Mouse (Mus musculus) E14TG2a.4 (cell line): ENCODE measurements around the gene Mab21l3.

Experiments
- H3K27me3 ChIP-seq: 2 replicates; pipeline ENCODE4 v1.6.1; 2014; ENCODE audit warnings: low read length, control low read depth; ENCODE audit not compliant: insufficient read depth
- H3K36me3 ChIP-seq: 2 replicates; pipeline ENCODE4 v1.6.1; 2014; ENCODE audit warnings: low read length, control low read depth; ENCODE audit not compliant: insufficient read depth
- H3K4me1 ChIP-seq: replicated peaks from 2 replicates; pipeline ENCODE4 v1.6.1; 2014; ENCODE audit warnings: low read depth, low read length, control low read depth
- H3K4me3 ChIP-seq: replicated peaks from 2 replicates; pipeline ENCODE4 v1.5.1; 2014; ENCODE audit warnings: mild to moderate bottlenecking, low read length
- H3K9me3 ChIP-seq: 2 replicates; pipeline ENCODE4 v1.6.1; 2014; ENCODE audit warnings: low read length, control low read depth
- CTCF ChIP-seq: conservative IDR thresholded peaks from 2 replicates; pipeline ENCODE4 v1.5.1; 2014; ENCODE audit warnings: low read length
- NANOG ChIP-seq: IDR thresholded peaks from 2 replicates; pipeline ENCODE4 v1.6.1; 2014; ENCODE audit warnings: borderline replicate concordance, low read length, mixed read lengths
- POU5F1 ChIP-seq: IDR thresholded peaks from 2 replicates; pipeline ENCODE4 v1.6.1; 2014; ENCODE audit warnings: low read length, borderline replicate concordance

The Mab21l3 gene

GRCm38 (mm10) chr3:101859740-101860139, 11.0 kb upstream of the Mab21l3 start:
- no peaks in the 10 kb centered on the region for H3K27me3 ChIP-seq
- H3K36me3 ChIP-seq, result no peaks in the 10 kb centered on the region
- H3K9me3 ChIP-seq, result no peaks in the 10 kb centered on the region
- H3K4me3 ChIP-seq, result no peak overlapping the region
- H3K4me1 ChIP-seq, result no peaks in the 10 kb centered on the region
- no peak for TF ChIP-seq NANOG
- no peak for TF ChIP-seq POU5F1
- no peak for TF ChIP-seq CTCF

DNA sequence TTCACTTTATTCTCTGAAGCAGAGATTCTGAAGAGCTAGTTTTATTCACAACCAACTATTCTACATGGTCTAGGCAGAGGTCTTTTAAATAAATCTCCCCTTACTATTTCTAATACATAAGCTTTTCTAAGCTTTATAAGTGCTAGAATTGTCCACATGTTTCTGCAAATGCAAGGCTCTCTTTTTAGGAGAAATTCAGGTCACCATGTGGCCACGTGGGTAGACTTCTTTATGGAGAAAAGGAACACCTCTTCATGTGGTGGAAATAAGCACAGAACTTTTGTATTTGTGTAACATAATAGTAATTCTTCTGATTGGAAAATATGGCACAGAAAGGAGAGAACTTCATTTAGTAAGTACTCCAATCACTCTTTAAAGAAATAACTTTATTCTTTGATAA, 5.3 kb upstream of the Mab21l3 start:
- H3K4me1 ChIP-seq, result no peaks in the 10 kb centered on the region; the same call in 1 of the 2 replicates
- no peaks in the 10 kb centered on the region for H3K27me3 ChIP-seq
- no peak overlapping the region for H3K4me3 ChIP-seq
- H3K36me3 ChIP-seq, result no peaks in the 10 kb centered on the region
- TF ChIP-seq POU5F1, result no peak
- no peaks in the 10 kb centered on the region for H3K9me3 ChIP-seq

- no peak for TF ChIP-seq POU5F1
- TF ChIP-seq NANOG, result no peak
- no peak for TF ChIP-seq CTCF
- H3K4me3 ChIP-seq, result no peak overlapping the region
- no peaks in the 10 kb centered on the region for H3K36me3 ChIP-seq
- peaks cover 3% of the 10 kb centered on the region for H3K4me1 ChIP-seq
- H3K9me3 ChIP-seq, result no peaks in the 10 kb centered on the region
- no peaks in the 10 kb centered on the region for H3K27me3 ChIP-seq
These were observed 2.6 kb upstream of the Mab21l3 start for GRCm38 (mm10) chr3:101851363-101851762.

- TF ChIP-seq NANOG, result no peak
- no peak for TF ChIP-seq POU5F1
- no peak for TF ChIP-seq CTCF
- Histone ChIP-seq H3K36me3 (no peaks in the 10 kb centered on the region), H3K4me1 (peaks cover 3% of the 10 kb centered on the region), H3K4me3 (no peak overlapping the region), H3K9me3 (no peaks in the 10 kb centered on the region), H3K27me3 (no peaks in the 10 kb centered on the region)
These were observed 2.7 kb downstream of the Mab21l3 start for GRCm38 (mm10) chr3:101846096-101846495.

DNA sequence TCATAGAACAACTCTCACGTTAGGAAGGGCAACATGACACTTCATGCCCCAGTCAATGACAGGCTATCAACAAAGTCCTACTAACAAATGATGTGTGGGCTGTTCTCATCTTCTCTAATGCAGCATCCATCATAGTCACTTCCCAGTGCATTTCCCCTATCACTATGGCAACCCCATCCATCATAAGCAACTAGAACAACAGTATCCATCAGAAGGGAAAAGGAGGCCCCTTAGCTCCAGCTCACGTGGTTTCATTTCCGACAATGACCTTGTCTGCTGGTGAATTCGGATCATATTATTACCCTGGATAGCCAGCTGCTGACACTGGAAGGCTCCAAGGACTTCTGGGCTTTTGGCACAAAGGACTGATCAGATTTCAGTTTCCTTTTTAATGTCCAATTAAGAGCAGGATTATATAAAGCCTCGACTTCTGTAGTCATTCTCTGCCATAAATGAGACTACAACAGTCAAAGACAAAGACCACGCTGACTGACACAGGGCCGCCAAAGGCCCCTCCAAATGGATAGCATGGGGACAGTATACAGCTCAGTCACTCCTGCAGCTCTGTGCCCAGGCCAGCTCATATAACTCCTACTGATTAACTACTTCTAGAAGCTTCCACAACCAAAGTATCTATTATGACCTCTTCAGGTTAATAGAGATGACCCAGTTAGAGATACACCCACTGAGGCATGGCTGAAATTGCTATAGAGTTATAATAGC, 6.2 kb downstream of the Mab21l3 start:
- Histone ChIP-seq H3K9me3 (no peaks in the 10 kb centered on the region), H3K36me3 (no peaks in the 10 kb centered on the region)
- no peak for TF ChIP-seq CTCF

GRCm38 (mm10) chr3:101839327-101839726, 9.4 kb downstream of the Mab21l3 start:
- Histone ChIP-seq H3K27me3 (no peaks in the 10 kb centered on the region), H3K4me1 (peaks cover 23% of the 10 kb centered on the region), H3K4me3 (no peak overlapping the region), H3K9me3 (no peaks in the 10 kb centered on the region), H3K36me3 (no peaks in the 10 kb centered on the region)
- TF ChIP-seq POU5F1 (no peak), NANOG (no peak), CTCF (peak; percentile 88)

More for the DNA sequence above, 6.2 kb downstream of the Mab21l3 start:
- Histone ChIP-seq H3K4me3 (no peak overlapping the region), H3K27me3 (no peaks in the 10 kb centered on the region), H3K4me1 (peaks cover 7% of the 10 kb centered on the region; the same call in 1 of the 2 replicates)

DNA sequence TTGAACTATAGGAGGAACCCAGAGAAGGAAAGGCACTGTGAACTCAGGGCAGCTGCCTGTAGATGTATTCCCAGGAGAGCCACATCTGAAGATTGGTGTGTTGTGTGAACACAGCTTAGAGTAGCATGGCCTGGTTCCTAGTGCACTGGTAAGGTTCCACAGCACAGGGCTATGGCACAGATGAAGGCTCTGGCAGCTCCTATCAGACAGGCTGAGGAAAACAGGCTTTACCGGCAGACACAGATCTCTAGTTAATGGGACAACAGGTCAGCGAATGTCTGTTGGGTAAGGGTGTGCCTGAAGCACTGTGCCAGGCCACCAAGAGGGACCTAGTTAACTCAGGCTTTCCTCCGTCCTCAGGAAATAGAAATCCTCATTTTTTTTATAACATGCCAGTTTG, 11.8 kb downstream of the Mab21l3 start:
- H3K9me3 ChIP-seq, result no peaks in the 10 kb centered on the region
- no peaks in the 10 kb centered on the region for H3K36me3 ChIP-seq
- H3K4me3 ChIP-seq, result no peak overlapping the region
- no peak for TF ChIP-seq CTCF
- TF ChIP-seq NANOG, result no peak
- TF ChIP-seq POU5F1, result no peak
- H3K4me1 ChIP-seq, result peaks cover 28% of the 10 kb centered on the region
- no peaks in the 10 kb centered on the region for H3K27me3 ChIP-seq

DNA sequence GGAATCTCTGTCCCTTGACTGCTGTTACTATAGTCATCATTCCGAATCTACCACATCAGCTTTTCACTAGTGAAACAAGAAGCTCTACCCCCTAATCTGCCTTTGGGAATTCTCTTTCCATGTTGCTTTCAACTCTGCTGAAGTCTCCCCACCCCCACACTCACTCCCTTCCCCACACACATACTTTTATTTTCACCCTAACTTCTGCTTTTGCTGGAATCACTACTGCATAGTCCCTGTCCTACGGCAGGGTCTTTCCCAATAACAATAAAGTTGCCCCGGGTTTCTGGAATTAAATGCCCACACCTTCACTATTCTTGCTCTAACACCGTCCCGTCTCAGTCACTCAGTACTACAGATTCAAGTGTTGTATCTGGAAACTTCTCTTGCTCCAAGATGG, 12.2 kb downstream of the Mab21l3 start:
- Histone ChIP-seq H3K4me1 (peaks cover 32% of the 10 kb centered on the region), H3K9me3 (no peaks in the 10 kb centered on the region), H3K36me3 (no peaks in the 10 kb centered on the region), H3K4me3 (peak overlapping the region; percentile 54; the same call in 1 of the 2 replicates), H3K27me3 (no peaks in the 10 kb centered on the region)
- no peak for TF ChIP-seq NANOG
- no peak for TF ChIP-seq CTCF
- no peak for TF ChIP-seq POU5F1

- no peaks in the 10 kb centered on the region for H3K36me3 ChIP-seq
- H3K27me3 ChIP-seq, result no peaks in the 10 kb centered on the region
- no peaks in the 10 kb centered on the region for H3K9me3 ChIP-seq
- TF ChIP-seq NANOG (no peak), CTCF (no peak), POU5F1 (no peak)
- H3K4me1 ChIP-seq, result peaks cover 36% of the 10 kb centered on the region
- H3K4me3 ChIP-seq, result peak overlapping the region; percentile 54; the same call in 1 of the 2 replicates
These were observed 12.7 kb downstream of the Mab21l3 start for GRCm38 (mm10) chr3:101836045-101836444.
